Mouse (Mus musculus): ENCODE results near the gene H2al1n.
"Not testable (repeated sequence)": the region's sequence is repeated elsewhere in the genome, so short reads cannot be mapped to it uniquely, and the experiment has no call there.

H2al1n gene

GRCm38 (mm10) chrX:14210848-14211247, at the start of gene H2al1n:
Gene H2al1n (plus strand): TSS chrX:14211148.
- DNase-seq (ENCODE audit: extremely low spot score, low spot score): not testable (repeated sequence)

GRCm38 (mm10) chrX:14199284-14199683, 11.7 kb upstream of the H2al1n start:
- DNase-seq (ENCODE audit: extremely low spot score, low spot score): no peak

- no peak for DNase-seq (ENCODE audit: extremely low spot score, low spot score)
Measured at GRCm38 (mm10) chrX:14206112-14206875, 4.7 kb upstream of the H2al1n start.

- no peak for DNase-seq (ENCODE audit: extremely low spot score, low spot score)
Measured at GRCm38 (mm10) chrX:14229218-14229617, 18.3 kb downstream of the H2al1n start.

GRCm38 (mm10) chrX:14259597-14260239, 48.8 kb downstream of the H2al1n start:
- DNase-seq (ENCODE audit: extremely low spot score, low spot score): no peak
